Mouse (Mus musculus): ENCODE measurements around the gene Olfr1340. TPM values are rescaled to one million over a fixed set of nuclear protein-coding genes. Genes with fewer than 3 reads are reported as not detected.

Gene Olfr1340
- total RNA-seq (2021) = not detected
- long read RNA-seq, experiment 1 = 0 reads
- long read RNA-seq, experiment 2 = 0 reads

DNA sequence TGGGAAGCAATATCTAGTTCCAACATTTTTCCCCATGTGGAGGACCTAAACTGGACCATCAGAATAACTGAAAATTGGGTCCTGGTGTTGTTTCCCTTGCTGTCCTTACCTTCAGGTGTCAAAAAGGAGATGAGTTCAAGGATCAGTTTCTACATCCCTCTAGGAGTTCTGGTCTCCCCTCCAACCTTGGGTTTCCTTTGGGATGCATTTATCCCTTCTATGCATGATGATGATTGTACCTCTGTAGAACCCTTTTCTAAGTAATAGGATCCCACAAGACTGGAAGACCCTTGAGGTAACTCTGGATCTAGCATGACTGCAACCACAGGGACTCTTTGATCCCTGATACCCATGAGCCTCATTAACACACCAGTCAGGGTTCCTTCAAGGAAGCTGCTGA, at the start of gene Olfr1340:
TSS of gene Olfr1340 (plus strand) at position 301 of the 400 bp plus-strand sequence.
- DNase-seq = no peak
- intact Hi-C loops (cut with DNase I) = no loop called here

- no peak for DNase-seq
- intact Hi-C loops (cut with DNase I) = no loop called here
Measured at GRCm38 (mm10) chr4:118687086-118687485, 32.9 kb upstream of the Olfr1340 start.

DNA sequence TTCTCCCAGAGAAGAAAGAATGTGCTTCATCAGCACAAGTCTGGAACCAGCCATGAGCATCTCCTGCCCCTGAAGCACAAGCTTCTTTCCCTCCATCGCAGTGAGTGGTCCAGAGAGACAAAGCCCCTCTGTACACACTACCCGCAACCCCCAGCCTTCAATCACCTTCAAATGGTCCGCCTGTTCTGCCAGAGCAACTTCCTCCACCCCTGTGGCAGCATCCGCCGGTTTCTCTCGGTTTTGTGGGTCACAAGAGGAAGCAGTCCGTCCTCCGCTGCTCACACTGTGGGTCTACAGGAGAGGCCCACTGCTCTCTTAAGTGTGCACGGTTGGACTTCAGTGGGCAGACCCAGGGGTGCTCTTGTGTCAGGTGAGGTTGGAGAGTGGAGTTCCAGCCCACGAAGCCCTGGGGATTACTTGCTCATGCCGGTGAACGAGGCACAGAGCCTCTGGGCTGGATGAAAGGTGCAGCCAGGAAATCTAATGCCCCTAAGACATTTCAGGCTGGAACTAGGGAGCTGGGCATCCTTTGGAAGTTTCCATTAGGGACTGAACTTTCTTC, 27.4 kb upstream of the Olfr1340 start, which contains the start of gene Olfr1342:
TSS of gene Olfr1342 (minus strand) at position 345 of the 562 bp plus-strand sequence.
- intact Hi-C loops (cut with DNase I) = no loop called here
- DNase-seq = no peak

DNA sequence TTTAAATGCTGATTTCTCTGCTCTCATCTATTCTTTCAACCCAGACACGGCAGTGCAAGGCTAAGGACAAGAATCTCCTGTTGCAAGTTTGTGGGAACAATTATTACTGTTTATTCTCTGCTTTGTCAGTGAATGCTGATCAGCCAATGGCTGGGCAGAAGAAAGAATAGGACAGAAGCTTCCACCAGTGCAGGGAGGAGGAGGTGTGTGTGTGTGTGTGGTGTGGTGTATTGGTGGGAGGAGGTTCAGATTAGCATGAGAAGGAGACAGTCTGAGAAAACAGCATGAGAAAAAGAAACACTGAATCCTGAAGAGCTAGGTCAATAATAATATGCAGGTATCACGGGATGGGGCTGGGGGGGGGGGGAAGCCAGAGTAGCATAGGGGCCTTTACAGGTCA, 26.1 kb upstream of the Olfr1340 start:
- DNase-seq = no peak
- intact Hi-C loops (cut with DNase I) = no loop called here

GRCm38 (mm10) chr4:118703223-118703622, 16.7 kb upstream of the Olfr1340 start, which contains the start of gene Olfr1341:
Gene Olfr1341 (plus strand): TSS chr4:118703523.
- intact Hi-C loops (cut with DNase I) = no loop called here
- DNase-seq = no peak

DNA sequence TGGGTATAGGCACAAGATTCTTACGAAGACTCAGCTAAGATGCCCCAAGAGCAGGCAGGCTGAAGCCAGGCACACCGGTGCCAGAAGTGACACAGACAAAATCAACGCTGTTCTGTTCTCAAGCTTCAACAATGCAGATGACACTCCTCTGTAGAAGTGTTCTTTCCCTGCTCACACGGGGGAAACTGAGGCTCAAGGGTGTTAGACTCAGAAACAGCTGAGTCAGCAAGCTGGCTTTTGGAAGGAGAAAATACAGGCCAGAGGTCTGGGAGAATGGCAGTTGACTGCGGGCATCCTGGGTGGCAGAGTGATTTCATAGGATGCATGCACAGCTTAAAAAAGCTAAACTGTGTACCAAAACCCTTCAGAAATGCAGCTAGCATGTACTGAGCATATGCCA, 11.9 kb upstream of the Olfr1340 start:
- intact Hi-C loops (cut with DNase I) = no loop called here
- no peak for DNase-seq

DNA sequence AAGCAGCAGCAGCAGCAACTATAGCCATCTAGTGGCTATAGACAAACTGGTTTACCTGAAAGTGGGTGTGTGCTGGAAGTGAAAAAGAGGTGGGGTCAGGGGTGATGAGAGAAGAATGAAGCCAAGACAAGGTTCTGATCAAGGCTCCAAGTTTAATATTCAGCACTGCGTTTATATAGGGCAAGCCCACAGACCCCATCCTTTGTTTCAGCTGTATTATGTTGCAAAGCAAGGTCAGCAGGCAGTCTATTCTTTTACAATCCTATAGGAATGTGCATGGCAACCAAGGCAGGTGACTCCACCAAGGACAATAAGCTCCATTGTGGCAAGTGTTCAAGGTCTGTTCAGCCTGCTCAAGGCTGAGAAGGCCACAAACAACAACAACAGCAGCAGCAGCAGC, 8.3 kb upstream of the Olfr1340 start:
- intact Hi-C loops (cut with DNase I) = no loop called here
- DNase-seq = no peak

- intact Hi-C loops (cut with DNase I) = no loop called here
- no peak for DNase-seq
Measured at GRCm38 (mm10) chr4:118721742-118722483, 2.0 kb downstream of the Olfr1340 start.

- intact Hi-C loops (cut with DNase I) = no loop called here
- DNase-seq = no peak
Measured at GRCm38 (mm10) chr4:118731875-118732274, 11.9 kb downstream of the Olfr1340 start, which contains the start of gene Olfr1339. Gene Olfr1339 (plus strand): TSS chr4:118732175.

GRCm38 (mm10) chr4:118739574-118739973, 19.6 kb downstream of the Olfr1340 start:
- no peak for DNase-seq
- intact Hi-C loops (cut with DNase I) = no loop called here

GRCm38 (mm10) chr4:118740988-118741698, 21.2 kb downstream of the Olfr1340 start:
- intact Hi-C loops (cut with DNase I) = no loop called here
- DNase-seq = no peak

DNA sequence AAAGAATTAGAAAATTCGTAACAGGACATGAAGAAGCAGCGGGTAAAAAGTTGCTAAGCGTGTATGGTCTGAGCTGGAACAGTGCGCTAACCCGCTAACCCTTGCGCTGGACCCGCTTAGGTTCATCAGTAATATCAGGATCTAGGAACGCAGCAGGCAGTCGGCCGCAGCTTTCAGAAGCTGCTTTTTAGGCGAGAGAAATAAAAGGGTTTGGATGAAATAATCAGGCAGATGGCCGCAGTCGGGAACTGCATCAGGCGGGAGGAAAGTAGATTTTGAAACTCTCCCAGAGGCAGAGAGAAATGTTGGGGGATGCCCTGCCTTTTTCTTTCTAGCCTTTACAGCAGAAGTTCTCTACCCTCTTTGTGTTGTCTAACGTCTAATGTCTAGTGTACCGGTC, 21.9 kb downstream of the Olfr1340 start:
- intact Hi-C loops (cut with DNase I) = no loop called here
- no peak for DNase-seq

DNA sequence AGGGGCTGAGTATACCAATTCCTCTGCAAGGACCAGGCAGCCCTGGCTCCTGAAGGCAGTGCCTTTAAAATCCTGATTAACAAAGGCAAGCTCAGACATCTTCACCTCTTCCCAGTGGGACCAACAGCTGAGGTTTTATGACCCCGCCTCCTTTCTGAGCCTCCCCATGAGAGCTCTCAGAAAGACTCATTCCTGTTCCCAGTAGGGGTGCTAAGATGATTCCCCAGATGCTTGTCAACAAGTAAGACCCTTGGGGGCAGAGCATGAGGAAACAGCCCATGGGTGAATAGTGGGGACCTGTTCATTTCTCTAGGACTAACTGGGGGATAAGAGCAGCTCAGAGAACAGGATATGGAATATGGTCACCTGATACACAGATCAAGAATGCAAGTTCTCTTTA, 38.7 kb downstream of the Olfr1340 start, which contains the start of gene Olfr1338:
TSS of gene Olfr1338 (minus strand) at position 101 of the 400 bp plus-strand sequence.
- intact Hi-C loops (cut with DNase I) = no loop called here
- DNase-seq = no peak

Other genes starting within 250 kb of the Olfr1340 start
- gene Tie1, start 230.1 kb upstream of the Olfr1340 start, total RNA-seq (2021) = 10 to 100 TPM; 15.3 to 16.8 TPM
- not detected for gene 2610528J11Rik, start 193.1 kb upstream of the Olfr1340 start, total RNA-seq (2021)
- gene Tmem125, start 176.1 kb upstream of the Olfr1340 start, total RNA-seq (2021) = not detected
- not detected for gene Cfap57, start 99.4 kb upstream of the Olfr1340 start, total RNA-seq (2021)
- gene Ebna1bp2, start 99.3 kb upstream of the Olfr1340 start, total RNA-seq (2021) = 10 to 100 TPM; 21.7 to 28.9 TPM
- gene Olfr62, start 61.2 kb upstream of the Olfr1340 start, total RNA-seq (2021) = not detected
- not detected for gene Olfr1342, start 27.4 kb upstream of the Olfr1340 start, total RNA-seq (2021)
- gene Olfr1341, start 16.6 kb upstream of the Olfr1340 start, total RNA-seq (2021) = not detected
- not detected for gene Olfr1339, start 12.0 kb downstream of the Olfr1340 start, total RNA-seq (2021)
- not detected for gene Olfr1338, start 38.6 kb downstream of the Olfr1340 start, total RNA-seq (2021)
- gene Olfr1337, start 62.4 kb downstream of the Olfr1340 start, total RNA-seq (2021) = not detected
- not detected for gene Olfr1335, start 89.8 kb downstream of the Olfr1340 start, total RNA-seq (2021)
- not detected for gene Olfr1333, start 116.1 kb downstream of the Olfr1340 start, total RNA-seq (2021)
- gene Olfr1331, start 144.5 kb downstream of the Olfr1340 start, total RNA-seq (2021) = not detected
- gene Olfr1330, start 168.5 kb downstream of the Olfr1340 start, total RNA-seq (2021) = not detected
- not detected for gene Olfr1329, start 197.3 kb downstream of the Olfr1340 start, total RNA-seq (2021)
- not detected for gene Olfr1328, start 218.5 kb downstream of the Olfr1340 start, total RNA-seq (2021)
- gene Lao1, start 241.4 kb downstream of the Olfr1340 start, total RNA-seq (2021) = under 1 TPM; 0.36 to 0.86 TPM

Measured in gastrocnemius, postnatal 36 days (tissue).